Mouse (Mus musculus): ENCODE results near the gene Scd3. TPM values are rescaled to one million over a fixed set of nuclear protein-coding genes. Genes with fewer than 3 reads are reported as not detected.
"Not testable (repeated sequence)": the region's sequence is repeated elsewhere in the genome, so short reads cannot be mapped to it uniquely, and the experiment has no call there.

Scd3 gene
- polyA plus RNA-seq, 1 experiment from 2014 or later: 0.22 TPM

DNA sequence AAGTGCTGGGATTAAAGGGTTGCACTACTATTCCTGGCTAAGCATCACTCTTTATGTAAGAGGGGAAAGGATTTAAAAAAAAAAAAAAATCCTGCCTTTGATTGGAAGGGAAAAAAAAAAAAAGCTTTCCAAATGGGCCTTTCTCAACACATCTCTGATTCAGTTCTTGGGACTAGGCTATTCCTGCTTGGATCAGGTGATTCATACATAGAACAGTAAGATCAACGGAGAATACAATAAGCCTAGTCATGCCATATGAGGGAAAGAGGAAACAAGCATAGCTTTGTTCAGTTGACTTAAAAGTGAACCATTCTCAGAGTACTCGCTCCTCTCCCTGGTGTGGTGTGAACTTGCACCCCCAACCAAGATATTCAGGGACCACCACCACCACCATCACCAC, 35.8 kb downstream of the Scd3 start:
- H3K9me3 ChIP-seq: no peaks in the 10 kb centered on the region
- H3K36me3 ChIP-seq: no peaks in the 10 kb centered on the region
- no peak for ATAC-seq (ENCODE audit: insufficient number of reproducible peaks, insufficient read depth, low FRiP score, low TSS enrichment, low read depth)
- WGBS: 53% methylated on average over 2 of the region's 2 CpGs
- 0 out of 2 replicates have a peak, but pooled peaks cover 3% of the 10 kb centered on the region for H3K4me1 ChIP-seq
- H3K27ac ChIP-seq: no peak overlapping the region
- H3K4me3 ChIP-seq: no peak overlapping the region
- no peak overlapping the region for H3K4me2 ChIP-seq
- no peaks in the 10 kb centered on the region for H3K27me3 ChIP-seq
- no peak overlapping the region for H3K9ac ChIP-seq

DNA sequence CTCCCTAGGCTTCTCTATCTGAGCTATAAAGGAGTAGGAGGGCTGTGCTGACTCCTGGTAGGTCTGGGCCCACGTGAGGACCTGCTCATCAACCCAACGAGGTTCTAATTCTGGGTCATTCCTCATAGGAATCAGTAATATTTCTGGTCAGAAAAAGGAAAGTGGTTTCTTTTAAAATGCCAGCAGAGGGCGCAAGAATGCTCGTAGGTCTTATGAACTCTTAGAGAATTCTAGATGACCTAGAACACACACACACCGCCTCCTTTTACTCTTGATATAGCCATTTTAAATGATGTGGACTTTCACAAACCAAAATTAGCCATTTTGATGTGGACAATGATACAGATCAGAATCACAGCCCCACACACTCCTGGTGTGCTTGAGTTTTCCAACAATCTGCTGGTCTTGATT, 42.7 kb downstream of the Scd3 start:
- peaks cover 27% of the 10 kb centered on the region for H3K4me1 ChIP-seq
- no peaks in the 10 kb centered on the region for H3K9me3 ChIP-seq
- H3K27me3 ChIP-seq: no peaks in the 10 kb centered on the region
- no peak overlapping the region for H3K9ac ChIP-seq
- peak overlapping the region; percentile 75 for H3K4me2 ChIP-seq
- no peaks in the 10 kb centered on the region for H3K36me3 ChIP-seq
- WGBS: under 1% methylated on average over 5 of the region's 5 CpGs
- ATAC-seq (ENCODE audit: insufficient number of reproducible peaks, insufficient read depth, low FRiP score, low TSS enrichment, low read depth): no peak
- no peak overlapping the region for H3K27ac ChIP-seq
- no peak overlapping the region for H3K4me3 ChIP-seq

DNA sequence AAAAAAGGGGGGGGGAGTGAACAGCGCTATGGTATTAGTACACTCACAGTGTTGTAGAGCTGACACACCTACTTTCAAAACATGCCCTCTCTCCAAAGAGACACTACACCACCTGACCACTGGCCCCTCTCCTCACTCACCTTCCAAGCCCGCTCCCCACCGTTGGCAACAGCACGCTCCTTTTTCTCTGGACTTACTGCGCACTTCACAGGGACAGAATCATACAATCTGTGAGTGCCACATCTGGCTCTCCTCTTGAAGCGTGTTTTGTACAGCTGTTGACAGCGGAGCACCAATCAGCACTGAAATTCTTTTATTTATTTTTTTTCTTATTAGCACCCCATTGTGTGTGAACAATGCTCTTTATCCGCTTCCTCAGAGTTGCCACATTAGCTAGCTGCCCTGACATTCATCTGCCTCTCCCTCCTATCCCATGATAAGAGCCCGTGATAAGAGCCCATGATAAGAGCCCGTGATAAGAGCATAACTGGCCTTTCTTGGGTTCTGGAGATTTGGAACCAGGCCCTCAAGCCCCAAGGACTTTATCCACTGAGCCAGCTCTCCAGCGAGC, 43.4 kb downstream of the Scd3 start:
- WGBS: 49% methylated on average over 11 of the region's 11 CpGs
- Histone ChIP-seq H3K27me3 (no peaks in the 10 kb centered on the region), H3K4me3 (no peak overlapping the region), H3K4me2 (peak overlapping the region; percentile 75; the same call in 1 of the 2 replicates), H3K9me3 (no peaks in the 10 kb centered on the region), H3K4me1 (peaks cover 27% of the 10 kb centered on the region), H3K27ac (0 out of 2 replicates have a peak overlapping the region, but pooled peaks have one; percentile 16), H3K9ac (no peak overlapping the region), H3K36me3 (no peaks in the 10 kb centered on the region)
- no peak for ATAC-seq (ENCODE audit: insufficient number of reproducible peaks, insufficient read depth, low FRiP score, low TSS enrichment, low read depth)

DNA sequence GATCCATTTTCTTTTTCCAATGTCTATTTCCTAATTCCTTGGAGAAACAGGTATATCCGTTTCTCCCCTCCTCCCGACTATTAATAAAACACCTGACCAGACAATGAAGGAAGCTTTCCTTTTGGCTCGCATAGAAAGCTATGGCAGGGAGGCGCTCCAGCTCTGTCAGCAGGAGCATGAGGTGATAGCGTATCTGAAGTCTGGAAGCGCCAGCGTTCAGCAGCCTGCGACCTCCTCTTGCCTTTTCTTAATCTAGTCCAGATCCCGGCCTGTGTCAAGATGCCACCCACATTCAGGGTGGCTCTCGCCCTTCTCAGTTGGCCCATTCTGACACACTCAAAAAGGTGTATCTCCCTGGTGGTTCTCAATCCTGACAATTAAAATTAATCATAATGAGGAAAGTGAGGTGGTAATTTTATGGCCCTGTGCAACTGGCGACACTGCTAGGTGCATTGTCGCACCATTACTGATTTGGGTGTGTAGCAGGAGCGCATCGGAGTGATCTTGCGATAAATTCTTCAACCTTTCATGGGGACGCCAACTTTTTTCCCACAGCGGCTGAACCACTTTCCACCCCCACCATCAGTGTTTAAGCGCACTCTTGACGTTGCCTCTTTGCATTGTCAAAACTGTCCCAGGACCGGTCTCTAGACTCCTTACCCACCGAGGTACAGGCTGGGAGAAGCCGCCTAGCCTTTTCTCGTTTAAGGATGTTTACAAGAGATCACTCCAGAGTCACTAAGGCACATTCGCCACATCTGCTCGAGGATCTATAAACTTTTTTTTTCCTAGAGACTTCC, 44.4 kb downstream of the Scd3 start:
- Histone ChIP-seq H3K9me3 (no peaks in the 10 kb centered on the region), H3K9ac (peak overlapping the region; percentile 74), H3K27me3 (no peaks in the 10 kb centered on the region), H3K27ac (peak overlapping the region; percentile 94), H3K36me3 (no peaks in the 10 kb centered on the region), H3K4me1 (peaks cover 32% of the 10 kb centered on the region), H3K4me3 (peak overlapping the region; percentile 49), H3K4me2 (peak overlapping the region; percentile 75)
- 0 out of 2 replicates have a peak, but pooled peaks have one; percentile 2 for ATAC-seq (ENCODE audit: insufficient number of reproducible peaks, insufficient read depth, low FRiP score, low TSS enrichment, low read depth)
- WGBS: 2% methylated on average over 25 of the region's 25 CpGs

DNA sequence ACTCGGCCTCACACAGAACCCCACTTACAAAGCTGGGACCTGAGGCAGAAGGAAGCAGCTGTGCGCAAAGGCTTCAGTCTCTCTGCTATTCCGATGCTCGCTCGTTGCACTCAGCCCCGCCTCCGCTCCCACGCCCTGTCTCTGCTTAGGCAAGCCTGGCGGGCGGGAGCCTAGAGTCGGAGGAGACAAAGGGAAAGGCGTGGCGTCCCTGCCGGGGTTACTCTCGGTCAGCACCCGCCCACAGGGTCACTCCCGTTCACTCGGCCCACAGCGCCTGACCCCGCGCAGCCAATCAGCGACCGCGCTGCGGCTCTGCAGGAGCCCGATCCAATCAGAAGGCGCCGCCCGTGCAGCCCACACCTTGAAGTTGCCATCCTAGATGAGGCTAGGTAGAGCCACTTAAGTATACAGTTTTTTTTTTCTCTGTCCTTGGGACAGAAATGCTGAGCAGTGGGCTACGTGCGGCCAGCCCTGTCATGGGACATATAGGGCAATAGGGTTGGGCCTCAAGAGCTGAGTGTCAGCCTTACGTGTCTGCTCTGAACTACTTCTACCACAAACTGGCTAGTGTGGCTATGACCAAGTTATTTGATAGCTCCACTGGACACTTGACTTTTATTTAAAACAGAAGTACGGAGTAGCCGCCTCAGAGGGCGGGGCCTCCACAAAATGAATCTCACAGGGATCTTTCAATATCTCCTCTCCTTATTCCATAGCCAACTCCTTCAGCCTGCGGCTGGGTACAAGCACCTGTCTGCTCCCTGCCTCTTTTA, 45.2 kb downstream of the Scd3 start:
- peak; percentile 96 for ATAC-seq (ENCODE audit: insufficient number of reproducible peaks, insufficient read depth, low FRiP score, low TSS enrichment, low read depth)
- Histone ChIP-seq H3K27ac (peak overlapping the region; percentile 94), H3K4me1 (peaks cover 32% of the 10 kb centered on the region), H3K4me2 (peak overlapping the region; percentile 75), H3K4me3 (peak overlapping the region; percentile 49), H3K9me3 (no peaks in the 10 kb centered on the region), H3K36me3 (no peaks in the 10 kb centered on the region), H3K27me3 (no peaks in the 10 kb centered on the region), H3K9ac (peak overlapping the region; percentile 74)
- 2% methylated on average over 36 of the region's 36 CpGs for WGBS

DNA sequence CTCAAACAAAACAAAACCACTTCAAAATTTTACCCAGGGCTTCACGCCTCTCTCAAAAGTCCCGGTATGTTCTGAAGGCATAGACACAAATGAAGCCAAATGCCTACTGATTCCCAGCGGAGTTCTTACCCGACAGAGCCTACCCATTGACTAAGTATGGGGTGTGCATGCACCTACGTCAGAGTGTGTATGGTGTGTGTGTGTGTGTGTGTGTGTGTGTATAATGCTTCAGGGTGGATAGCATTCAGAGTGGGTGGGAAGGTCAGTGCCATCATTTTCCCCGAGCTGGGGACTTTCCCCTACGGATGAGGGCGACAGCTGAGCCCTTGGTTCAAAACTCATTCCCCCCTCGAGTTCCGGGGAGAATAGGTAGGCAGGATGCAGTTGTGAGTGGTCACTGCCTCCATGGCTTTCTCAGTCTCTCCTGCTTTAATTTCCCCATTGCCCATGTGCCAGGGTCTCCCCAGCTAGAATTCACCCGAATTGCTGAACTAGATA, 45.8 kb downstream of the Scd3 start:
- 58% methylated on average over 11 of the region's 11 CpGs for WGBS
- peak overlapping the region; percentile 49; the same call in 1 of the 2 replicates for H3K4me3 ChIP-seq

DNA sequence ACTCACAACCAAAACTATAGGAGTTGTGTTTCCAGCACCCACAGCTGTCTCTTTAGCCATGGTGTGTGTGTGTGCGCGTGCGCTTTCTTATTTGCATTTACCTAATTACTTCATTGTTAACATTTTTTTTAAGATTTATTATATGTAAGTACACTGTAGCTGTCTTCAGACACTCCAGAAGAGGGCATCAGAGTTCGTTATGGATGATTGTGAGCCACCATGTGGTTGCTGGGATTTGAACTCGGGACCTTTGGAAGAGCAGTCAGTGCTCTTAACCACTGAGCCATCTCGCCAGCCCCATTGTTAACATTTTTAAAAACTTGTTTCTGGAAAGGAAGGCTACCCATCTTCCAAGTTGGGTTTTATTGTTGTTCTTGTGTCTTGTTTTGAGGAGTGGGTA, 48.1 kb downstream of the Scd3 start:
- H3K27me3 ChIP-seq; H3K9me3 ChIP-seq; H3K27ac ChIP-seq; H3K4me2 ChIP-seq; H3K4me3 ChIP-seq; H3K36me3 ChIP-seq; ATAC-seq (ENCODE audit: insufficient number of reproducible peaks, insufficient read depth, low FRiP score, low TSS enrichment, low read depth); H3K9ac ChIP-seq: not testable (repeated sequence)
- WGBS: 92% methylated on average over 6 of the region's 6 CpGs
- H3K4me1 ChIP-seq: peaks cover 30% of the 10 kb centered on the region

More for the DNA sequence above, 45.8 kb downstream of the Scd3 start:
- peak overlapping the region; percentile 75 for H3K4me2 ChIP-seq
- no peak overlapping the region for H3K9ac ChIP-seq
- no peaks in the 10 kb centered on the region for H3K36me3 ChIP-seq
- no peak for ATAC-seq (ENCODE audit: insufficient number of reproducible peaks, insufficient read depth, low FRiP score, low TSS enrichment, low read depth)
- no peaks in the 10 kb centered on the region for H3K9me3 ChIP-seq
- H3K4me1 ChIP-seq: peaks cover 32% of the 10 kb centered on the region
- no peaks in the 10 kb centered on the region for H3K27me3 ChIP-seq
- H3K27ac ChIP-seq: peak overlapping the region; percentile 94

DNA sequence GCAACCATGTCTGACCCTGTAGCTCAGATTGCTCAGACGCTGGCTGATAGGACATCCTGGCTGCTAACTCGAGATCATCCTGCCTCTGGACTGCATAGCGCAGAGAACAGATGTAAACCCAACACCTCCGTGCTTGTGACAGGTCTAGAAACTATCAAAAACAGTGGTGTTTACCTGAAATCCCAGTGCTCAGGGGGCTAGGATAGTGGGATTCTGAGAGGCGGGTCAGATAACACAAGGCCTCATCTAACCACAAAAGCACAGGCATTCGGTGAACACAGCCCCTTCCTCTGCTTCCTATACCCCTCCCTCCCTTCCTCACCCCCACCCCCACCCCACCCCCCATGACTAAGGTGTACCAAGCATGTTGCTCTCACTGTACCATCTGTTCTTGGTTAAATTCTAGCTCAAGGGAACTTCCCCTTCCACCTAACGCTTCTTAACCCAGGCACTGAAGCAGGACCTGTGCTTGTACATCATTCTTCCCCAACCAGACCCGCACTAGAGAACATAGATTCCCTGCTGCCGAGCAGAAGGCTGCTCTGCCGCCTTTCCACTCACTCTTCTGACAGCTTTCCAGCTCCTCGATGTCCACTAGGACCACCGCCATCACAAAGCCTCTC, 49.0 kb downstream of the Scd3 start:
- WGBS: 46% methylated on average over 12 of the region's 12 CpGs
- Histone ChIP-seq H3K36me3 (no peaks in the 10 kb centered on the region), H3K4me3 (no peak overlapping the region), H3K4me2 (no peak overlapping the region), H3K27ac (no peak overlapping the region), H3K4me1 (peaks cover 20% of the 10 kb centered on the region), H3K9me3 (no peaks in the 10 kb centered on the region), H3K9ac (no peak overlapping the region), H3K27me3 (no peaks in the 10 kb centered on the region)
- ATAC-seq (ENCODE audit: insufficient number of reproducible peaks, insufficient read depth, low FRiP score, low TSS enrichment, low read depth): no peak

DNA sequence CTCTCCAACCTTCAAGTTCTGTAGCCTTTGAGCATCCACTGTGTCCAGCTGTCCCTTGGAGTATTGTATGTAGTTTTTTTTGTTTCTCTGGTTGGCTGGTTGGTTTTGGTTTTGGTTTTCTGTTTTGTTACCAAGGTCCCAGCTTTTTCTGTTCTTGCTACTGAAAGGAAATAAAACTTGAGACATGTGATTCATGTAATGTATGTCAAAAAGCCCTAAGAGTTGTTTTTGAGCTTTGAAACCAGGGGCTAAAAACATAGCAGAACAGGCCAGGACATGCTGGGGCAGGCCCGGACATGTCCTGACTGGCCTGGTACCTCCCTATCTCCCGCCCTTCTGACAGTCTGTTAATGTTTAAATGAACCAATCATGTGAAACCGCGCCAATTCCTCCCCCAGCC, 51.0 kb downstream of the Scd3 start:
- H3K9me3 ChIP-seq, H3K27ac ChIP-seq: not testable (repeated sequence)

DNA sequence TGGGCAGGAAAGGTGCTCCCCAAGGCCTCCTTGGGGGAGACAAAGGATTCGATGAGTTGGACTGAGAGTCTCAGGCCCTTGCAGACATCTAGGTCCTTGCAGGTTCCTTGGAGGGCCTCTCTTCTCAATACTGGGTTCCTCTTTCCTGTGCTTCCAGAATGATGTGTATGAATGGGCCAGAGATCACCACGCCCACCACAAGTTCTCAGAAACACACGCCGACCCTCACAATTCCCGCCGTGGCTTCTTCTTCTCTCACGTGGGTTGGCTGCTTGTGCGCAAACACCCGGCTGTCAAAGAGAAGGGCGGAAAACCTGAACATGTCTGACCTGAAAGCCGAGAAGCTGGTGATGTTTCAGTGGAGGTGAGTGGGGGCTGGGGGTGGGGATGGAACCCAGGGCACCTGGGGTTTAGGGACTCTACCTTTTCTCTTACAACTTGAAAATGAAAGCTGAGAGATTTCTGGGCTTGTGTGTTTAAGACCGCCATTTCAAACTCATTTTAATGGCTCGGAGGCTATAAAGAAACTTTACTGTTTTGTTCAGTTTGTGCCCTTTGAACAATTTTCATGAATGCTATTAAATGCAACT, 54.4 kb downstream of the Scd3 start:
- H3K4me2 ChIP-seq: no peak overlapping the region
- H3K4me1 ChIP-seq: no peaks in the 10 kb centered on the region
- no peaks in the 10 kb centered on the region for H3K36me3 ChIP-seq
- H3K27me3 ChIP-seq: no peaks in the 10 kb centered on the region
- no peak overlapping the region for H3K4me3 ChIP-seq
- H3K9ac ChIP-seq: no peak overlapping the region
- H3K9me3 ChIP-seq: no peaks in the 10 kb centered on the region
- 83% methylated on average over 13 of the region's 13 CpGs for WGBS
- H3K27ac ChIP-seq: no peak overlapping the region
- no peak for ATAC-seq (ENCODE audit: insufficient number of reproducible peaks, insufficient read depth, low FRiP score, low TSS enrichment, low read depth)

More for the DNA sequence above, 51.0 kb downstream of the Scd3 start:
- ATAC-seq (ENCODE audit: insufficient number of reproducible peaks, insufficient read depth, low FRiP score, low TSS enrichment, low read depth); H3K9ac ChIP-seq; H3K4me2 ChIP-seq; H3K27me3 ChIP-seq; H3K4me3 ChIP-seq; H3K36me3 ChIP-seq; H3K4me1 ChIP-seq: not testable (repeated sequence)
- 96% methylated on average over 4 of the region's 4 CpGs for WGBS

DNA sequence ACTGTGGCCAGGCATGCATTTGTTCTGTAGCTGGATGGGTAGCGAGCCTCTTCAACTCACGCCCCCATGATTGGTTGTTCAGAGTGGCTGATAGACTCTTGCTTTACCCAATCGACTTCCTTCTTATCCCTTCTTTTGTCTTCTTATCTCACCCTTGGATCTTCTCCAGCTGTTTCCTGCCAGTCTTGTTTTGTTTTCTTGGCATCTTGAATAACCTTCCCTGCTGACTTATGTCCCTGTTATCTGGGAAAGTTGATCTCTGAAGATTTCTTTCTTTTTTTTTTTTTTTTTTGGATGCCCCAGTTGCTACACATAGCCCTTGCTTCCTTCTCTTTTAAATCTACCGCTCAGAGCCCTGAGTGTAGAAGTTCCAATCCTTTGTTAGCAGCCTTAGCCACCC, 56.4 kb downstream of the Scd3 start:
- Histone ChIP-seq H3K4me1 (no peaks in the 10 kb centered on the region), H3K4me3 (no peak overlapping the region), H3K9ac (no peak overlapping the region), H3K27ac (no peak overlapping the region), H3K9me3 (no peaks in the 10 kb centered on the region), H3K4me2 (no peak overlapping the region), H3K36me3 (no peaks in the 10 kb centered on the region), H3K27me3 (no peaks in the 10 kb centered on the region)
- 71% methylated on average over 4 of the region's 4 CpGs for WGBS
- ATAC-seq (ENCODE audit: insufficient number of reproducible peaks, insufficient read depth, low FRiP score, low TSS enrichment, low read depth): no peak

Measured in embryonic facial prominence, embryonic 13.5 days (tissue).